Mouse (Mus musculus) ES-Bruce4 (cell line): ENCODE data around the gene Ern1.

Experiments used
- CTCF ChIP-seq: IDR thresholded peaks from one replicate; pipeline ENCODE4 v1.8.1; 2011; ENCODE audit warnings: low read depth, low read length
- EP300 ChIP-seq: IDR thresholded peaks from 2 replicates; pipeline ENCODE4 v1.6.1; 2011; ENCODE audit warnings: low read depth, low read length; ENCODE audit not compliant: insufficient read depth

GRCm38 (mm10) chr11:106353188-106353587 lies 134.5 kb downstream of the Ern1 start, which contains the start of gene Scn4a:
- TF ChIP-seq CTCF (no peak), EP300 (no peak)
